Mouse (Mus musculus): ENCODE data around the gene Slc43a3.

- TF ChIP-seq CTCF (IDR thresholded peaks at IDR 0.05; ENCODE audit: borderline replicate concordance, extremely low read depth, insufficient read depth, insufficient read length) (no peak), POLR2A (IDR thresholded peaks at IDR 0.05; ENCODE audit: borderline replicate concordance, extremely low read depth, insufficient read depth, insufficient read length, poor library complexity, severe bottlenecking) (no peak)
Observed at GRCm38 (mm10) chr2:84930186-84930585, 6.2 kb upstream of the Slc43a3 start.

Data from brain, embryonic 14.5 days (tissue).